Mouse (Mus musculus): ENCODE results near the gene Theg.

GRCm38 (mm10) chr10:79579781-79580180 is 7.3 kb downstream of the Theg start:
- TF ChIP-seq CTCF (conservative IDR thresholded peaks at IDR 0.05; ENCODE audit: low read length) (no peak), NANOG (IDR thresholded peaks at IDR 0.05; ENCODE audit: borderline replicate concordance, low read length) (no peak), POU5F1 (IDR thresholded peaks at IDR 0.05; ENCODE audit: borderline replicate concordance, low read length) (no peak)
